Mouse (Mus musculus): ENCODE measurements at regions not wholly inside any gene's neighbourhood (a gene's known extent, or its start where the extent isn't known, plus 50 kb on each side); places are given as distances from the start of the nearest gene placed in this dataset.
"Not testable (repeated sequence)": the region's sequence is repeated elsewhere in the genome, so short reads cannot be mapped to it uniquely, and the experiment has no call there.

DNA sequence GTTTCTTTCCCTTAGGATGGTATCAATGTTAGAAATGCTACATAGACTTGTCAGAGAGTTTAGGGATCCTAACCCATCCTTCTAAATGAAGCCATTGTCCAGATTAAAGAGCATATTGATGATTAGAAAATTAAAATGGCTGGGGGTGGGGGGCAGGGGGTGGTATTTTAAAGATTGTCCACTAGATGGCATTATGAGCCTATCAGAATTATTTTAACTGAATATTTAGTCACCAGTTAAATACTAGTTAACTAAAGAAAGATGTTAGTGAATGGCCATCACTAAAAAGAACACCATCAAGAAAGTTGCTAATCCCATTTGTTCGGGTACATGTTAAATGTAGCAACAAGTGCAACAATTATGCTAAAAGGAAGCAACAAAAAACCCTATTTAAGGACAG, 1909.6 kb upstream of the 5930422O12Rik start:
- in situ Hi-C loops (cut with MboI, MseI), result no loop called here

GRCm38 (mm10) chr8:31520991-31521448, 1907.5 kb upstream of the 5930422O12Rik start:
- in situ Hi-C loops (cut with MboI, MseI), result no loop called here

GRCm38 (mm10) chr8:31525071-31525470, 1903.4 kb upstream of the 5930422O12Rik start:
- in situ Hi-C loops (cut with MboI, MseI), result no loop called here

- in situ Hi-C loops (cut with MboI, MseI), result no loop called here
Observed at GRCm38 (mm10) chr8:31539251-31539650, 1889.3 kb upstream of the 5930422O12Rik start.

- in situ Hi-C loops (cut with MboI, MseI), result no loop called here
Observed at GRCm38 (mm10) chr8:31541646-31542045, 1886.9 kb upstream of the 5930422O12Rik start.

- in situ Hi-C loops (cut with MboI, MseI), result no loop called here
Observed at GRCm38 (mm10) chr8:31574136-31574535, 1854.4 kb upstream of the 5930422O12Rik start.

GRCm38 (mm10) chr8:31576129-31576528, 1852.4 kb upstream of the 5930422O12Rik start:
- in situ Hi-C loops (cut with MboI, MseI), result no loop called here

GRCm38 (mm10) chr8:31584661-31585060, 1843.8 kb upstream of the 5930422O12Rik start:
- in situ Hi-C loops (cut with MboI, MseI), result no loop called here

GRCm38 (mm10) chr8:31599536-31599935, 1829.0 kb upstream of the 5930422O12Rik start:
- in situ Hi-C loops (cut with MboI, MseI), result no loop called here

- in situ Hi-C loops (cut with MboI, MseI), result no loop called here
Observed at GRCm38 (mm10) chr8:31600979-31601378, 1827.5 kb upstream of the 5930422O12Rik start.

DNA sequence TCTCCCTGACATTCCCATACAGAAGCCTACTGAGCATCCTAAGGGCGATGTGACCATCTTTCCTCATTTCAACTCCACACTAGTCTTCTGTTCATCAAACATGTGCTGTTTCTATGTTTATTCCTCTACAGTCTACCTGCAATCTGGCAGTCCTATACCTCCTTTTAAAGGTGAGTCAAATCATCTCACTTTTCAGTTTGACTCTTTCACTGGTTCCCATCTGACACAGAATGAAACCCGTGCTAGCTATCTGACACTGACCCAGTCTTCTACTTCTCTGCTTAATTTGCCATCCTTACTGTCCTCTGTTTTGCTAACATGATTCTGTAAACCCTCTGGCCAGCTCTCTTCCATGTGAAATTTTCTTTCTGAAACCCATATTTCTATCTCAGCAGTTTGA, 1812.0 kb upstream of the 5930422O12Rik start:
- in situ Hi-C loops (cut with MboI, MseI), result no loop called here

DNA sequence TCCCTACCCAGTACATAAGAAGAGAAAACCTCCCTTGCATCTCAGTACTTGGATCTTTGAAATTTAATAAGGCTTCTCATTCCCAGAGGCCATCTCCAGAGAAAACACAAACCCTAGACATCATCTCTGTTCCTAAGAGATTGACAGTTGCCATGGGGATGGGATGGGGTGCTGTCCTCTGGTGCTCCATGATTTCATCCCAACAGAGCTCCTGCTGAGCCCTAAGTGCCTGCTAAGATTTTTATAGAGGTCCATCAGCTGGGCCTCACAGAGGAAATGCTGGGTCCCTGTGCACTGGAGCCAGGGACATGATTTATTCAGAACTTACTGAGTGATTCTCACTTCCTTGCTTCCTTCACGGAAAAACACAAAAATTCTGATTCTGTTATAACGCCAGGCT, 1800.8 kb upstream of the 5930422O12Rik start:
- in situ Hi-C loops (cut with MboI, MseI), result no loop called here

- in situ Hi-C loops (cut with MboI, MseI), result no loop called here
Observed at GRCm38 (mm10) chr8:31628146-31628545, 1800.4 kb upstream of the 5930422O12Rik start.

DNA sequence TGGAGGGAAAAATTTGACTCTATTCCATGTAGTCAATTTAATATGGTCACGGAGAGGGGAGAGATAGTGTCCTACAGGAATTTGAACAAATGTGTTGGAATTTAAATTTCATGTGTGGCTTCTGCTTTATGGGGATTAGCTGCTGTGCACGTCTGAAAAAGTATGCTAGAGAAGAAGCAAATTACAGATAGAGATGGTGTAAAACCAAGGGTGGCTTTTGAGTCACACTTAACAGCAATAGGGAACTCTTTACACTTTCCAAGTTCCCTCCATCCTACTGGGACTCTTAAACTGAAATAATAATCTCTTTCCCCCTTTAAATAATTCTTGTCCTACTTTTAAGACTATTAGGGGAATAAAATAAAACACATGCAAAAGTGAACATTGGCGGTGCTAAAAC, 1790.1 kb upstream of the 5930422O12Rik start:
- in situ Hi-C loops (cut with MboI, MseI), result no loop called here

DNA sequence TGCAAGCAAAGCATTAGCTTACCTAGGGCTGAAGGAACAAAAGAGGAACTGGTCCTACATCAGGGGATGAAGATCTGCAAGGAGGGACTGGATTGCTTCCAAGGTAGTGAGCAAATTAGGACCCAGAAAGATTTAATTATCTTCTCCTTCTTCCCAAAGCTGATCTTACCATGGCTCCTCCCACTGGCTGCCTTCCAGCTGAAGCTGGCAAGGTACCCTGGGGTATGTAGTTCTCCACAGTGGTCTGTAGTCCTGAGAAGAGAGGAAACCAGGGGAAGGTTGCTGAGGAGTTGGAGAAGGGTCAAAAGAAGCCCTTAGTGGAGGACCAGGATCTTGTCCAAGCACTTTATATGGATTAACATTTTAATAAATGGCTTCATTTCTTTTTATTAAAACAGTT, 1764.8 kb upstream of the 5930422O12Rik start:
- in situ Hi-C loops (cut with MboI, MseI), result loop anchor here (10.0 kb wide), 1 partner anchor 1229 kb away; no protein-coding TSS in a partner anchor

DNA sequence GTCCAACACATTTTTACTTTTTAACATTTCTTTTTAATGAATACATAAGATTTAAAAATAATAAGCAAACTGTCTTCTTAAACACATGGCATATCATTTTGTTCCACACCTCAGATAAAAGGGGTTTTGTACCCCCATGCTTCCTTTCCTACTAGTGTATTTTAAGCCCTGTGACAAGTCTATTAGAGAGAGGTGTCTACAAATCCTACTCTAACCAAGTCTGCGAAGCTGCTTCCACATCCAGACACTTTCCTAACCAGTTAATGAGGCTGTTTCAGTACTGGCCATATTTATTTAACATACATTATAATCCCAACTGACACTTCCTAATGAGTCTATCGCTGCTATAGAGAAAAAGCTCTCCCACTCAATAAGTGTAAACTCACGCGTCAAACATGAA, 1763.0 kb upstream of the 5930422O12Rik start:
- in situ Hi-C loops (cut with MboI, MseI), result loop anchor here (10.0 kb wide), 1 partner anchor 1231 kb away; no protein-coding TSS in a partner anchor

DNA sequence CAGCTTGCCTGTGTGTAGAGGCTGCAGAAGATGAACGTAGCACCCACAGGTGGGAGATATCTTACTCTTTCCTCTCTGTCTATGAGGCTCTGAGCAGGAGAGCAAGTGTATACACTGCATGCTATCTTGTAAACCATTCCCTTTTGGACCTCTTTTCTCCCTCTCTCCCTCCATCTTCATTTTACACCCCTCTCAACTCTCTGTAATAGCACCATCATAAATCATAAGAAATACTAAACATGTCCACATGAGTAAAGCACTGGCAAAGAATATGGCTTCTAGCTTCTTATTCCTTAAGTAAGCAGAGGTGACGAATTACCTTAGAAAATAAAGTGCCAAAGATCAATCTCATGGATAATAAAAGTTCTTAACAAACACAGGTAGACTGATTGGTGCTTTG, 1724.3 kb upstream of the 5930422O12Rik start:
- in situ Hi-C loops (cut with MboI, MseI), result no loop called here

DNA sequence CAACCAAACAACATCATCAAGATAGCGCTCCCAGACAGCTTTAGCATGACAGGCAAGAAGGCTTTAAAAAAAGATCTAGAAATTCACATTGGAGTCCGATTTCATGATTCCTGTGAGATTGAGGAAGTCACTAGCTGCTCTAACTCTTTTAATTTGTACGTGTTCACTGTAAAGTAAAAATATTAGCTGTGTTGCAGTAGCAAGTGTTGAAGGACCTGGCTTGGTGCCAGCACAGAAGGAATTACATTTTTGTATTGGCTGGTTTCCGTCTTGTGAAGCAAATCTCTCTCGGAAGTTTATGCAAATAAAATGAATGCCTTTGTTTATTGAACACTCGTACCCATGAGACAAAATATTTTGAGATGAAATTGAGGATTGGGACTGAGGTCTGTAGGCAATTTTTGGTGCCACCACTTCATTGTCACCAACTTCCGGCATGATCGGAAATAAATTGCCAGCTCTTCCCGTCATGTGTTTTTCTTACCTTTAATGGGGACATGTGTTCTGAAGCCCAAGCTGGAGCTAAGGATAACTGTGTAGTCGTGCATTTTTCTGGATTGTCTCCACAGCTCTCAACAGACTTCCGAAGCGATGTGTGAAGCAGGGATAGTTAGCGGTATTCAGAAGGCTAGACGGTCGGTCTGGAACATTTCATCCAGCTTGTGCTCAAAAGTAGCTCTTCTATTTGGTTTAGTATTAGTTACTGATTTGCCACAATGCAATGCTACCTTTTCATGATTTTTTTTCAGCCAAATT, 1715.0 kb upstream of the 5930422O12Rik start:
- in situ Hi-C loops (cut with MboI, MseI), result no loop called here

- in situ Hi-C loops (cut with MboI, MseI), result no loop called here
Observed at GRCm38 (mm10) chr8:31714077-31714458, 1714.4 kb upstream of the 5930422O12Rik start.

DNA sequence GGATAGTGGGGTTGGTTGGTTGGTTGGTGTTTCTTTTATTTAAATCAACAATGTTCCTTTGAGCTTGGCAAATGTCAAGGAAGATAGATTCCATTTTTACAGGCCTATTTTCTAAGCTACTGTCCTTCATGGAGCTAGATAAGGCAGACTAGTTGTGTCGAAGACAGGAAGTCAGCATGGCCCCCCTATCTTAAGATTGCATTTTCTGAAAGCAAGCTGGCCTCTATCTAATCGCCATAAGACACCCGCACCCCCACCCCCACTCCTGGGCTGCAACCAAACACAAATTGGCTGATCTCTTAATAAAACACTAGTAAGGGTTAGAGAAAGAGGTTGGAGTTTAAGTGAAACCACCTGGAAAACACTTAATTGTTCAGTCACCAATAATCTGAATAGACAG, 1708.5 kb upstream of the 5930422O12Rik start:
- in situ Hi-C loops (cut with MboI, MseI), result no loop called here

- in situ Hi-C loops (cut with MboI, MseI), result no loop called here
Observed at GRCm38 (mm10) chr8:31720585-31720984, 1707.9 kb upstream of the 5930422O12Rik start.

GRCm38 (mm10) chr8:31725430-31725829, 1703.1 kb upstream of the 5930422O12Rik start:
- in situ Hi-C loops (cut with MboI, MseI), result no loop called here

DNA sequence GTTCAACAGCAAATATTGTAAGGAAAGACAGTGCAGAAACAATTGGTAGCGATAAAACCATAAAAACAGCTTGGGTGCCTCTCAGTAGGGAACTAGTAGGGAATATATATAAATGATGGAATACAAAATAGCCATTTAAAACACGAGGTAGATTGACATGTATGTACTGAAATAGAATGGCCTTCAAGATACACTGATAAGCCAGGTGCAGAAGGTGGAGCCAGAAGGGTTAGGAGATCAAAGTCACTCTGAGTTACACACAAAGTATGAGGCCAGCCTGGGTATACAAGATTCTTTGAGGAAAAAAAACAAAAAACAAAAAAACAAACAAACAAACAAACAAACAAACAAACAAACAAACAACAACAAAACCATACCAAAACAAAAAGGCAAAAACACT, 1692.9 kb upstream of the 5930422O12Rik start:
- in situ Hi-C loops (cut with MboI, MseI), result no loop called here

DNA sequence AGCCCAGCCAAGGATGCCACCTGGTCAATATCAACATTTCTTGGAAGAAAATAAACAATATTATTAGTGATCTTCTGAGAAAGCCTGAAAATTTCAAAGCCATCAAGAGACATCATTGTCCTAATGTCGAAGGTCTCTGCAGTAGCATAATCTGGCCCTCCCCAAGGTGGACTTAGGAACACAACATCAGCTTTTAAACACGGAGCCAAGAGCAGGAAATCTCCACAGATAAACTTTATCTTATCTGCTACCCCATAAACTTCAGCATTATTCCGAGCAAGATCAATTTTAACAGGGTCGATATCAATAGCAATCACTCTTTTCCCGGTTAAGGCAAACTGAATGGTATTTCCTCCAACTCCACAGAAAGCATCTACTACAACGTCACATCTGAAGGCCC, 1691.2 kb upstream of the 5930422O12Rik start:
- in situ Hi-C loops (cut with MboI, MseI), result not testable (repeated sequence)
